Mouse (Mus musculus) gastrocnemius, adult 8-10 months (tissue): ENCODE results near the gene Ikzf5. TPM values are rescaled to one million over a fixed set of nuclear protein-coding genes. Genes with fewer than 3 reads are reported as not detected.

Experiments used
- DNase-seq, 2 experiments: peaks; one replicate each; pipeline ENCODE4 v3.0.0; 2022; ENCODE audit warnings: low spot score in 2 of 2
- total RNA-seq, 4 experiments: library from RNA; stranded (reverse); gene quantifications; 2 replicates each; pipeline ENCODE4 v1.2.4; 2022

Gene Ikzf5
- total RNA-seq, 4 experiments from 2014 or later = 28.3 to 38.2 (median 32.7) TPM

DNA sequence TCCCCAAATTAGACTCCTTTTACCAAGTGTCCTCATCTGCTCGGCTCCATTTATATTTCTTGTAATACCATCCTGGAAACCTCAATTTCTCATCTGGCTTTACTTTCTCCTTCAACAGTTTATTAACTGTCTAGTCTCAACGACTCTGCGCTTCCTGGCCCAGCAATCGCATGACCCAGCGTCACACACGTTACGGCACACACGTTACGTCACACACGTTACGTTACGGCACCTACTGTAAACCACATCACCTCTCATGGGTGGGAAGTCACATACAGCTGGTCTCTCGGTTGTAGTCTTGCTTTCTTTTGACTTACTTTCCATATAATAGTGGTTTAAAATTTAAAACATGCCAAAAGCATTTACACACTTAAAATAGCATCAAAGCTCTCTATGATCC lies 54.2 kb downstream of the Ikzf5 start:
- DNase-seq = no peak

- DNase-seq = no peak
Observed at GRCm38 (mm10) chr7:131345856-131346541, 64.3 kb downstream of the Ikzf5 start.

Other genes with a start within 250 kb of the Ikzf5 start
- not detected for gene 5430419D17Rik, start 236.1 kb downstream of the Ikzf5 start, total RNA-seq
- gene Cuzd1, start 88.2 kb downstream of the Ikzf5 start, total RNA-seq = under 1 TPM; 0.63 to 0.99 (median 0.91) TPM
- not detected for gene Fam24b, start 81.0 kb downstream of the Ikzf5 start, total RNA-seq
- gene Fam24a, start 76.7 kb downstream of the Ikzf5 start, total RNA-seq = not detected
- gene 2310057M21Rik, start 47.8 kb downstream of the Ikzf5 start, total RNA-seq = 10 to 100 TPM; 14.4 to 19.2 (median 16.4) TPM
- 10 to 100 TPM; 28.2 to 45.0 (median 39.4) TPM for gene Pstk, start 39.4 kb downstream of the Ikzf5 start, total RNA-seq
- gene Acadsb, start 80 bp upstream of the Ikzf5 start, total RNA-seq = 100 to 1,000 TPM; 146 to 202 (median 176) TPM
- not detected for gene Hmx3, start 132.3 kb upstream of the Ikzf5 start, total RNA-seq
- not detected for gene Hmx2, start 138.3 kb upstream of the Ikzf5 start, total RNA-seq
- gene Bub3, start 149.7 kb upstream of the Ikzf5 start, total RNA-seq = 10 to 100 TPM; 30.5 to 36.3 (median 32.4) TPM